Mouse (Mus musculus) myocyte (in vitro differentiated cells): ENCODE data around the gene Nkiras2.

Experiments used
- E2F4 ChIP-seq: IDR thresholded peaks from one replicate; pipeline ENCODE4 v1.6.1; 2011; ENCODE audit warnings: mild to moderate bottlenecking, control low read depth, moderate library complexity; ENCODE audit not compliant: insufficient read depth
- MAX ChIP-seq: IDR thresholded peaks from one replicate; pipeline ENCODE4 v1.6.1; 2011; ENCODE audit warnings: low read depth, mild to moderate bottlenecking, control low read depth
- MYOG ChIP-seq, 3 experiments: IDR thresholded peaks; one replicate each; pipeline ENCODE4 v1.6.1; 2011; ENCODE audit warnings: control low read depth in 2 of 3, low read depth in 2 of 3, mild to moderate bottlenecking in 2 of 3; ENCODE audit not compliant: insufficient read length in 2 of 3, control insufficient read depth in 1 of 3, insufficient read depth in 1 of 3
- POLR2A ChIP-seq: IDR thresholded peaks from one replicate; pipeline ENCODE4 v1.6.1; 2011; ENCODE audit warnings: low read depth, mild to moderate bottlenecking, control low read depth, moderate library complexity; ENCODE audit not compliant: insufficient read length
- REST ChIP-seq: IDR thresholded peaks from one replicate; pipeline ENCODE4 v1.6.1; 2011; ENCODE audit warnings: mild to moderate bottlenecking, control low read depth, moderate library complexity; ENCODE audit not compliant: insufficient read depth, insufficient read length
- SRF ChIP-seq: IDR thresholded peaks from one replicate; pipeline ENCODE4 v1.6.1; 2011; ENCODE audit warnings: low read depth; ENCODE audit not compliant: control insufficient read depth, insufficient read length

- TF ChIP-seq POLR2A (no peak), E2F4 (no peak), MYOG (IDR thresholded peaks at IDR 0.05; ENCODE audit: control insufficient read depth in 1 of 3, insufficient read depth in 1 of 3, insufficient read length in 2 of 3, low read depth in 2 of 3) (no peak), SRF (no peak), MAX (no peak), REST (no peak)
Measured at GRCm38 (mm10) chr11:100616332-100616731, 2.7 kb upstream of the Nkiras2 start.
